Mouse (Mus musculus): ENCODE results near the gene Ccdc69.

Ccdc69 gene

DNA sequence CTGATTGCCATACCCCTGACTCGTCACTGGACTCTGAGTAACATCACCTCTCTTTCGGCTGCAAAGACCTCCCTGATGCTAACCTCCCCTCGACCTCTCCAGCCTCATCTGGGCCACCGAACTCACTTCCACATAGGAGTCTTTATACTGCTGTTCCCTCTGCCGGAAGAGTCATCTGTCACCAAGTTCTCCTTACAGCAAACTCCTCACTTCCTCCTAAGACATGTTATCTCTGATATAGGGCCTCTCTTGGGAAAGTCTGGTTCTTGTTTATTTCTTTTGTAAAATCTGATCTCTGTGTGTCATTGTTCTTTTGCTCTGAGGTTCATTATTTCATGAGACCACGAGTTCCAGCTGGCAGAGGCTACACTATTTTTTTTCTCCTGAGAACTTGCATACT lies 69.7 kb downstream of the Ccdc69 start:
- DNase-seq (ENCODE audit: low spot score) = no peak

DNA sequence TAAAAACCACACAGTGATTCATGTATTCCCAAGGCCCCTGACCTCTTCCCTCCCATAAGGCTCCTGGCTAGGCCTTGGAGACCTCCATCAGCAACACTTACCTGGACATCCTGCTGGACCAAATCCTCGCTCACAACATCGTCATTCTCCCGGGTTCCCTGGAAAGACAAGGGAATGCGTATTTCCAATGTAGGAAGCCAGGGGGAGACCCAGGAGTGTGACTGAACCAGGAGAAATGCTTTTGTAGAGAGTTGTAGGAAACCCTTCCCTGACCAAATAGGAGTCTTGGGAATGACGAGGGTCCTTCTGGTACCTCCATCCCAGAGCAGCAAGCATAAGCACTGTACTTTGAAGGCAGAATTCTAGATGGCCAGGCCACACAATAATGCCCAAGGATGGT lies 72.2 kb downstream of the Ccdc69 start:
- DNase-seq (ENCODE audit: low spot score) = no peak

DNA sequence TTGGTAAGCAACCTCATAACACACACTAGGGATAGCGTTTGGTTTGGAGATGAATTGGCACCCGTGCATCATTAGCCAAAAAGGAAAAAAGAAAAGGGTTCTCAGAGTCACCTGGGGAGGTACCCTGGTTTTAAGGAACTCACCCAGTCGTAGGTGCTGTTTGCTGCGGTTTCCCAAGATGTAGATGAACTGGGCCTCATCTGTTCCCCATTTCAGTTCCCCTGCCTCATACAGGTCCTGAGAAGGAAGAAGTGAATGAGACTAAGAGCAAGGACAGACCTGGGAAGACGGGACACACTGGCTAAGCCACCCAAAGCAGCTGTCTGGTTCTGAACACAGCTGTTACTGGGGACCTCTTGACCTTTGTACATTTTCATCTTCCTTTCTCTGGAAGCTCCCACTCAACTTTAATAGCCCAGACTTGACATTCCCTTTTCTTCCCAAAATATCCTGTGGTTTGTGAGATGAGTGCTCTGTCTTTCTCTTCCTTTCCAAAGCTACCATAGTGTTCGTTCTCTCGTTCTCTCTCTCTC lies 72.9 kb downstream of the Ccdc69 start:
- no peak for DNase-seq (ENCODE audit: low spot score)
